8 mouse cellular contexts compared by ENCODE assay signal in genomic region chr11:121703619-121704215, GRCm38 (mm10). TPM values are rescaled to one million over a fixed set of nuclear protein-coding genes. Genes with fewer than 3 reads are reported as not detected.
DNase-seq lines count a peak whose midpoint lies in the region; ATAC-seq and TF ChIP-seq lines count a peak whose summit lies in the region.

No protein-coding gene starts in this region.

- peak overlapping the region; percentile 76 for H3K9ac ChIP-seq in heart, embryonic 14.5 days (ENCODE audit: low read length)
- H3K9ac ChIP-seq in midbrain, postnatal 0 days (replicated peaks; ENCODE audit: low read length, poor library complexity, severe bottlenecking) = peak overlapping the region; percentile 71

- WGBS in heart, embryonic 14.5 days = 20% methylated on average over 16 of the region's 16 CpGs
- 11% methylated on average over 16 of the region's 16 CpGs for WGBS in midbrain, postnatal 0 days

- no peak for TF ChIP-seq CTCF in testis, adult 2 months (IDR thresholded peaks at IDR 0.05; ENCODE audit: control insufficient read depth, insufficient read depth, insufficient replicate concordance, low read depth, low read length)
- TF ChIP-seq CTCF in midbrain, postnatal 0 days (IDR thresholded peaks at IDR 0.05) = no peak

- H3K4me2 ChIP-seq in heart, embryonic 14.5 days (ENCODE audit: low read length) = peak overlapping the region; percentile 83
- H3K4me2 ChIP-seq in midbrain, postnatal 0 days (ENCODE audit: low read depth, low read length, poor library complexity, severe bottlenecking) = peak overlapping the region; percentile 97

- no peaks in the 10 kb centered on the region for H3K9me3 ChIP-seq in heart, embryonic 14.5 days (ENCODE audit: control insufficient read depth, low read length)
- H3K9me3 ChIP-seq in midbrain, postnatal 0 days (ENCODE audit: low read length) = no peaks in the 10 kb centered on the region

- H3K27ac ChIP-seq in testis, adult 2 months (ENCODE audit: control insufficient read depth, insufficient read depth, low read depth, low read length) = no peak overlapping the region
- no peak overlapping the region for H3K27ac ChIP-seq in heart, embryonic 14.5 days (replicated peaks in 1 of 2; ENCODE audit: control insufficient read depth in 1 of 2, insufficient read depth in 1 of 2, low read depth in 2 of 2, low read length in 2 of 2)
- H3K27ac ChIP-seq in midbrain, postnatal 0 days (ENCODE audit: low read depth, low read length) = peak overlapping the region; percentile 32; the same call in 1 of the 2 replicates

- no peaks in the 10 kb centered on the region for H3K27me3 ChIP-seq in testis, adult 2 months (ENCODE audit: control insufficient read depth, insufficient read depth, low read length)
- H3K27me3 ChIP-seq in heart, embryonic 14.5 days (ENCODE audit: control insufficient read depth, insufficient read depth, low read length) = peaks cover 6% of the 10 kb centered on the region; the same call in 1 of the 2 replicates
- H3K27me3 ChIP-seq in midbrain, postnatal 0 days (ENCODE audit: insufficient read depth, low read length) = peaks cover 6% of the 10 kb centered on the region

- peak; percentile 7 for DNase-seq in embryo, embryonic 9.5 days (ENCODE audit: extremely low spot score)
- DNase-seq in embryo, embryonic 10 days (ENCODE audit: low spot score) = no peak
- DNase-seq in testis, postnatal 14 days (ENCODE audit: low spot score) = no peak
- peak; percentile 49 to 71 for DNase-seq in kidney, postnatal 25 days
- peak; percentile 31 for DNase-seq in midbrain, postnatal 0 days (ENCODE audit: low spot score)

- no peak for TF ChIP-seq POLR2A in testis, adult 2 months (IDR thresholded peaks at IDR 0.05; ENCODE audit: control insufficient read depth, low read depth, low read length)

- 0 out of 2 replicates have a peak, but pooled peaks have one; percentile 4 for ATAC-seq in heart, embryonic 14.5 days (ENCODE audit: insufficient number of reproducible peaks, insufficient read depth, low FRiP score, low read depth)
- ATAC-seq in midbrain, postnatal 0 days (ENCODE audit: low FRiP score) = no peak
- ATAC-seq in monocyte, adult 5-6 weeks (replicated peaks; ENCODE audit: insufficient number of reproducible peaks, low FRiP score, low TSS enrichment, poor library complexity, severe bottlenecking) = no peak

- H3K4me3 ChIP-seq in testis, adult 2 months (ENCODE audit: control insufficient read depth, low read depth, low read length) = peak overlapping the region; percentile 75
- peak overlapping the region; percentile 60 to 82 for H3K4me3 ChIP-seq in heart, embryonic 14.5 days (ENCODE audit: control insufficient read depth in 1 of 2, insufficient read depth in 1 of 2, low read depth in 1 of 2, low read length in 2 of 2)
- peak overlapping the region; percentile 80 for H3K4me3 ChIP-seq in midbrain, postnatal 0 days (ENCODE audit: low read depth, low read length)

- H3K4me1 ChIP-seq in testis, adult 2 months (ENCODE audit: control insufficient read depth, insufficient read depth, low read length) = peaks cover 13% of the 10 kb centered on the region
- peaks cover 0 to 6% of the 10 kb centered on the region in 2 experiments; a peak in 2 of 4 replicates for H3K4me1 ChIP-seq in heart, embryonic 14.5 days (ENCODE audit: control insufficient read depth in 2 of 2, insufficient read depth in 2 of 2, low read length in 2 of 2)
- H3K4me1 ChIP-seq in midbrain, postnatal 0 days (ENCODE audit: insufficient read depth, low read length) = no peaks in the 10 kb centered on the region

- H3K36me3 ChIP-seq in testis, adult 2 months (ENCODE audit: control insufficient read depth, insufficient read depth, low read length) = no peaks in the 10 kb centered on the region
- H3K36me3 ChIP-seq in heart, embryonic 14.5 days (ENCODE audit: control insufficient read depth, insufficient read depth, low read length) = no peaks in the 10 kb centered on the region
- H3K36me3 ChIP-seq in midbrain, postnatal 0 days (ENCODE audit: insufficient read depth, low read length) = no peaks in the 10 kb centered on the region; the same call in 1 of the 2 replicates

RNA-seq across cellular contexts. Expression of gene Metrnl, which starts 2.4 kb away (rescaled TPM):
- 3.0 and 4.5 TPM in 2 replicates for polyA plus RNA-seq in testis, adult 2 months (2012; rRNA removed)
- polyA plus RNA-seq in heart, embryonic 14.5 days (2014; fragmentation: Nextera tagmentation; extraction: Ambion mirVana) = 18.1 and 20.1 TPM in 2 replicates
- total RNA-seq in midbrain, postnatal 0 days (2014; rRNA removed) = 10.2 and 15.8 TPM in 2 replicates
- 12.5 and 15.4 TPM in 2 replicates for polyA plus RNA-seq in midbrain, postnatal 0 days (2015; fragmentation: Nextera tagmentation; extraction: Ambion mirVana)
- 262 to 469 TPM (median 399 TPM) in 3 replicates for total RNA-seq in monocyte, adult 5-6 weeks (2017)

RNA-seq across cellular contexts. Expression of gene B3gntl1, which starts 30.8 kb away (rescaled TPM):
- 7.6 and 9.1 TPM in 2 replicates for polyA plus RNA-seq in testis, adult 2 months (2012; rRNA removed)
- polyA plus RNA-seq in heart, embryonic 14.5 days (2014; fragmentation: Nextera tagmentation; extraction: Ambion mirVana) = 6.3 and 7.0 TPM in 2 replicates
- total RNA-seq in midbrain, postnatal 0 days (2014; rRNA removed) = 10.1 and 10.5 TPM in 2 replicates
- 5.8 and 6.6 TPM in 2 replicates for polyA plus RNA-seq in midbrain, postnatal 0 days (2015; fragmentation: Nextera tagmentation; extraction: Ambion mirVana)
- total RNA-seq in monocyte, adult 5-6 weeks (2017) = 9.2 to 22.9 TPM (median 13.1 TPM) in 3 replicates

Comparison
In these comparisons a context has a peak if more than half of its experiments do, and no peak if none do; other contexts are left out.
1. DNase-seq: peak in embryo, embryonic 9.5 days (single experiment), kidney, postnatal 25 days (2 of 2) and midbrain, postnatal 0 days (single experiment); none in embryo, embryonic 10 days (single experiment) and testis, postnatal 14 days (single experiment).
2. Peak in every context shown above with its lines, with median percentiles within 50 percentile points of each other: H3K4me3 ChIP-seq.